Mouse (Mus musculus) hindbrain, embryonic 14.5 days (tissue): ENCODE data around the gene Pard6b. TPM values are rescaled to one million over a fixed set of nuclear protein-coding genes. Genes with fewer than 3 reads are reported as not detected.

Experiments
- ATAC-seq: fragments of 200-750 bp; cut with Nextera tagmentation; 2 replicates; pipeline ENCODE4 v1.8.0; 2017; ENCODE audit warnings: moderate number of reproducible peaks, mild to moderate bottlenecking, moderate TSS enrichment, moderate library complexity; ENCODE audit not compliant: low FRiP score
- DNase-seq: peaks from one replicate; pipeline ENCODE4 v3.0.0-alpha.2; 2015; ENCODE audit warnings: low spot score
- H3K27ac ChIP-seq: fragments of 300-500 bp; sonication (generic); 2 replicates; pipeline ENCODE4 v1.5.1; 2014; ENCODE audit warnings: mild to moderate bottlenecking, moderate library complexity
- H3K27me3 ChIP-seq: fragments of 300-500 bp; sonication (generic); 2 replicates; pipeline ENCODE4 v1.6.1; 2014; ENCODE audit warnings: mild to moderate bottlenecking, low read length, mixed read lengths; ENCODE audit not compliant: control insufficient read depth, insufficient read depth
- H3K36me3 ChIP-seq: fragments of 300-500 bp; sonication (generic); replicated peaks from 2 replicates; pipeline ENCODE4 v1.6.1; 2014; ENCODE audit not compliant: control insufficient read depth, insufficient read depth
- H3K4me1 ChIP-seq: fragments of 300-500 bp; sonication (generic); replicated peaks from 2 replicates; pipeline ENCODE4 v1.6.1; 2014; ENCODE audit warnings: antibody characterized with exemption, low read length, mixed read lengths; ENCODE audit not compliant: control insufficient read depth, insufficient read depth
- H3K4me2 ChIP-seq: fragments of 300-500 bp; sonication (generic); replicated peaks from 2 replicates; pipeline ENCODE4 v1.6.1; 2014; ENCODE audit warnings: mild to moderate bottlenecking, moderate library complexity
- H3K4me3 ChIP-seq: fragments of 300-500 bp; sonication (generic); replicated peaks from 2 replicates; pipeline ENCODE4 v1.5.1; 2014; ENCODE audit warnings: mild to moderate bottlenecking, low read length
- H3K9ac ChIP-seq: fragments of 300-500 bp; sonication (generic); 2 replicates; pipeline ENCODE4 v1.6.1; 2014
- H3K9me3 ChIP-seq: fragments of 300-500 bp; sonication (generic); 2 replicates; pipeline ENCODE4 v1.6.1; 2016; ENCODE audit warnings: low read length; ENCODE audit not compliant: control insufficient read depth
- WGBS: fragments of 180-500 bp; shearing (Covaris S2); extraction: QIAGEN DNeasy Blood & Tissue Kit; methylation state at CpG from one replicate; pipeline ENCODE4 v1.1.7; 2014; 5-methylcytosine and 5-hydroxymethylcytosine counted together
- polyA plus RNA-seq: library from polyadenylated mRNA; unstranded; fragments of >200 nt; fragmentation: Nextera tagmentation; extraction: Ambion mirVana; gene quantifications from 2 replicates; pipeline ENCODE4 v1.2.1, GENCODE M21; 2014

The Pard6b gene
- polyA plus RNA-seq, 1 experiment from 2014 or later, result 10.0 TPM

GRCm38 (mm10) chr2:168086839-168087238, 6.0 kb downstream of the Pard6b start:
- Histone ChIP-seq H3K27me3 (no peaks in the 10 kb centered on the region), H3K27ac (no peak overlapping the region), H3K4me3 (no peak overlapping the region), H3K36me3 (peaks cover 29% of the 10 kb centered on the region; the same call in 1 of the 2 replicates), H3K4me1 (peaks cover 11% of the 10 kb centered on the region), H3K4me2 (no peak overlapping the region), H3K9me3 (no peaks in the 10 kb centered on the region), H3K9ac (no peak overlapping the region)
- no peak for ATAC-seq
- DNase-seq, result no peak
- 88% methylated on average over 9 of the region's 9 CpGs for WGBS

GRCm38 (mm10) chr2:168091560-168091959, 10.8 kb downstream of the Pard6b start:
- no peak overlapping the region for H3K4me3 ChIP-seq
- H3K9me3 ChIP-seq, result no peaks in the 10 kb centered on the region
- no peak overlapping the region for H3K27ac ChIP-seq
- H3K4me1 ChIP-seq, result peaks cover 8% of the 10 kb centered on the region
- 88% methylated on average over 11 of the region's 11 CpGs for WGBS
- peaks cover 34% of the 10 kb centered on the region; the same call in 1 of the 2 replicates for H3K36me3 ChIP-seq
- no peaks in the 10 kb centered on the region for H3K27me3 ChIP-seq
- no peak overlapping the region for H3K9ac ChIP-seq
- ATAC-seq, result no peak
- no peak for DNase-seq
- H3K4me2 ChIP-seq, result no peak overlapping the region

- Histone ChIP-seq H3K4me1 (peaks cover 8% of the 10 kb centered on the region), H3K9me3 (no peaks in the 10 kb centered on the region), H3K4me2 (no peak overlapping the region), H3K27me3 (no peaks in the 10 kb centered on the region), H3K36me3 (peaks cover 34% of the 10 kb centered on the region; the same call in 1 of the 2 replicates), H3K4me3 (no peak overlapping the region), H3K9ac (no peak overlapping the region), H3K27ac (no peak overlapping the region)
- 95% methylated on average over 4 of the region's 4 CpGs for WGBS
- ATAC-seq, result no peak
- no peak for DNase-seq
Observed at GRCm38 (mm10) chr2:168093077-168093476, 12.3 kb downstream of the Pard6b start.

GRCm38 (mm10) chr2:168095077-168095476, 14.3 kb downstream of the Pard6b start:
- peak overlapping the region; percentile 71 for H3K27ac ChIP-seq
- peaks cover 8% of the 10 kb centered on the region for H3K4me1 ChIP-seq
- no peaks in the 10 kb centered on the region for H3K27me3 ChIP-seq
- no peaks in the 10 kb centered on the region for H3K9me3 ChIP-seq
- no peak overlapping the region for H3K4me3 ChIP-seq
- peak; percentile 40 for DNase-seq
- 51% methylated on average over 8 of the region's 8 CpGs for WGBS
- H3K36me3 ChIP-seq, result peaks cover 36% of the 10 kb centered on the region
- H3K4me2 ChIP-seq, result no peak overlapping the region
- ATAC-seq, result peak; percentile 49; the same call in 1 of the 2 replicates
- no peak overlapping the region for H3K9ac ChIP-seq

- no peaks in the 10 kb centered on the region for H3K27me3 ChIP-seq
- peak overlapping the region; percentile 71; the same call in 1 of the 2 replicates for H3K27ac ChIP-seq
- peaks cover 8% of the 10 kb centered on the region for H3K4me1 ChIP-seq
- no peaks in the 10 kb centered on the region for H3K9me3 ChIP-seq
- H3K4me3 ChIP-seq, result no peak overlapping the region
- peaks cover 30% of the 10 kb centered on the region for H3K36me3 ChIP-seq
- DNase-seq (no peak), ATAC-seq (no peak)
- no peak overlapping the region for H3K4me2 ChIP-seq
- H3K9ac ChIP-seq, result no peak overlapping the region
- 80% methylated on average over 3 of the region's 3 CpGs for WGBS
Observed at GRCm38 (mm10) chr2:168096487-168096886, 15.7 kb downstream of the Pard6b start.

- WGBS, result 47% methylated on average over 6 of the region's 6 CpGs
- Histone ChIP-seq H3K9me3 (no peaks in the 10 kb centered on the region), H3K4me3 (no peak overlapping the region), H3K9ac (no peak overlapping the region), H3K27me3 (no peaks in the 10 kb centered on the region), H3K27ac (no peak overlapping the region), H3K4me1 (peaks cover 8% of the 10 kb centered on the region), H3K4me2 (no peak overlapping the region), H3K36me3 (peaks cover 29% of the 10 kb centered on the region)
- ATAC-seq, result no peak
- DNase-seq, result peak; percentile 68
Observed at GRCm38 (mm10) chr2:168098040-168098439, 17.2 kb downstream of the Pard6b start.

DNA sequence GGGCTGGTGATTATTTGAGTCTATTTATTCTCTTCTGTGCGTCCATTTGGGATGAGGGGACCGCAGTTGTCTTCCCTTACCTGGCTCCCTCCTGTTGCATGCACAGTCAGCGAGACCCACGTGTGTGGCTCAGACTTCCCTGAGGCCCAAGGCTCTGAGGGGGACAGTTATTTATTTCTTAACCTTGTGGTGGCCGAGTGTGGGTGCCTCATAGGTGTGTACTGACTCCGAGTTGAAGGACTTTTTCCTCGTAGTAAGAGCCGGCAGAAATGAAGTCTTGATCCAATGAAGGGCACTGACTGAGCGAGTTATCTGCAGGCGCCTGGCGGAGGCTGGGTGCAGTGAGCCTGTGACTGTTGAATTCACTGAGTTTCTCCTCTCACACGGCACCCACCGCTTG, 19.2 kb downstream of the Pard6b start:
- ATAC-seq (no peak), DNase-seq (no peak)
- 87% methylated on average over 13 of the region's 13 CpGs for WGBS
- Histone ChIP-seq H3K27ac (no peak overlapping the region), H3K4me3 (no peak overlapping the region), H3K9me3 (no peaks in the 10 kb centered on the region), H3K4me1 (peaks cover 8% of the 10 kb centered on the region), H3K9ac (no peak overlapping the region), H3K27me3 (no peaks in the 10 kb centered on the region), H3K4me2 (no peak overlapping the region), H3K36me3 (peaks cover 25% of the 10 kb centered on the region)

DNA sequence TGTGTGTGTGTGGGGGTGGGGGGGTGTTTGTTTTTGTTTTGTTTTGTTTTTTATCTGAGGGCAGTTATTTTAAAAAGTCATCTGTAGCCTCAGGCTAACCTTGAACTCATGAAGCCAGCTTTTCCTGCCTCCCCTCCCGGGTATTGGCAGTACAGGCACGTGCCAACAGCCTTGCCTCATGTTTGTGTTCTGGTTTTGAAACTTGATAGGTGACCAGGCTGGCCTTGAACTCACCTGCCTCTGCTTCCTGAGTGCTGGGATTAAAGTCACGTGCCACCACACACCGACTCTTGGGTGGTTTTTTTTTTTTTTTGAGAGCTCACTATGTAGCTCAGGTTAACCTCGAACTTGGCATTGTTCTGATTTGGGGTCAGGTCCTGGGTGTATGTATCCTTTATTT, 21.0 kb downstream of the Pard6b start:
- Histone ChIP-seq H3K4me2 (no peak overlapping the region), H3K4me1 (peaks cover 4% of the 10 kb centered on the region; the same call in 1 of the 2 replicates), H3K4me3 (no peak overlapping the region), H3K36me3 (peaks cover 25% of the 10 kb centered on the region), H3K27ac (no peak overlapping the region), H3K9me3 (no peaks in the 10 kb centered on the region), H3K27me3 (no peaks in the 10 kb centered on the region), H3K9ac (no peak overlapping the region)
- no peak for DNase-seq
- 92% methylated on average over 5 of the region's 5 CpGs for WGBS
- ATAC-seq, result no peak

DNA sequence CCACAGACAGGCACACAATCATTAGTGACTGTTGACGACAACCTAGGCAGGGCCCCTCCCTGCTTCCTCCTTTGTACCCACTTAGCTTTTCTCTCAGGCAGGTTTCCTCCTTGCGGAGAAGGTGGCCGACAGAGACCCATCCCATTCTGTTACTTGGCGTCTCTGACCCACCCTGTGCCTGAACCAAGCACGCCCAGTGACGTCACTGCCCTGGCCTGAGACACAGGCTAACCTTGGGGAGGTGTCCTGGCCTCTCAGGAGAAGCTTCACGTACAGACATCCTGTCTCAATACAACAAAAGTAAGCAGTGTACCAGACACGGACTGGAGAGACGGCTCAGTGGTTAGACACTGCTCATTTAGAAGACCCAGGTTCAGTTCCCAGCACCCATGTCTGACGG, 22.5 kb downstream of the Pard6b start:
- Histone ChIP-seq H3K4me3 (no peak overlapping the region), H3K36me3 (peaks cover 24% of the 10 kb centered on the region), H3K9ac (no peak overlapping the region), H3K9me3 (no peaks in the 10 kb centered on the region), H3K27ac (no peak overlapping the region), H3K27me3 (no peaks in the 10 kb centered on the region), H3K4me1 (peaks cover 7% of the 10 kb centered on the region; the same call in 1 of the 2 replicates), H3K4me2 (no peak overlapping the region)
- ATAC-seq (no peak), DNase-seq (no peak)
- 94% methylated on average over 10 of the region's 10 CpGs for WGBS
